Mouse (Mus musculus) intestine, embryonic 14.5 days (tissue): ENCODE data around the gene Ttc21a. TPM values are rescaled to one million over a fixed set of nuclear protein-coding genes. Genes with fewer than 3 reads are reported as not detected.
A peak's percentile ranks its signal among the peaks of the same experiment; 100 is the strongest.

ENCODE experiments used
- ATAC-seq: fragments of 200-750 bp; cut with Nextera tagmentation; replicated peaks from 2 replicates; pipeline ENCODE4 v1.8.0; 2017; ENCODE audit warnings: low read depth, moderate number of reproducible peaks, moderate TSS enrichment, moderate library complexity; ENCODE audit not compliant: low FRiP score, low TSS enrichment
- DNase-seq: peaks from one replicate; pipeline ENCODE4 v3.0.0-alpha.2; 2018; ENCODE audit warnings: low spot score
- H3K27ac ChIP-seq: fragments of 300-500 bp; sonication (generic); 2 replicates; pipeline ENCODE4 v1.5.1; 2014; ENCODE audit warnings: low read depth, mild to moderate bottlenecking, control low read depth
- H3K27me3 ChIP-seq: fragments of 300-500 bp; sonication (generic); replicated peaks from 2 replicates; pipeline ENCODE4 v1.6.1; 2014; ENCODE audit warnings: low read length, control low read depth; ENCODE audit not compliant: control insufficient read depth, insufficient read depth
- H3K36me3 ChIP-seq: fragments of 300-500 bp; sonication (generic); 2 replicates; pipeline ENCODE4 v1.6.1; 2014; ENCODE audit warnings: low read length, control low read depth; ENCODE audit not compliant: control insufficient read depth, insufficient read depth
- H3K4me1 ChIP-seq: fragments of 300-500 bp; sonication (generic); replicated peaks from 2 replicates; pipeline ENCODE4 v1.6.1; 2014; ENCODE audit warnings: low read length, control low read depth, mixed read lengths; ENCODE audit not compliant: control insufficient read depth, insufficient read depth
- H3K4me2 ChIP-seq: fragments of 300-500 bp; sonication (generic); 2 replicates; pipeline ENCODE4 v1.6.1; 2014; ENCODE audit warnings: low read length
- H3K4me3 ChIP-seq: fragments of 300-500 bp; sonication (generic); 2 replicates; pipeline ENCODE4 v1.5.1; 2014; ENCODE audit warnings: low read depth, low read length, control low read depth, mixed read lengths
- H3K9ac ChIP-seq: fragments of 300-500 bp; sonication (generic); 2 replicates; pipeline ENCODE4 v1.6.1; 2014; ENCODE audit warnings: mild to moderate bottlenecking, low read length
- H3K9me3 ChIP-seq: fragments of 300-500 bp; sonication (generic); 2 replicates; pipeline ENCODE4 v1.6.1; 2016; ENCODE audit warnings: low read length, control low read depth; ENCODE audit not compliant: control insufficient read depth
- WGBS: fragments of 180-500 bp; shearing (Covaris S2); extraction: QIAGEN DNeasy Blood & Tissue Kit; methylation state at CpG from one replicate; pipeline ENCODE4 v1.1.7; 2014; 5-methylcytosine and 5-hydroxymethylcytosine counted together
- polyA plus RNA-seq: library from polyadenylated mRNA; unstranded; fragments of >200 nt; fragmentation: Nextera tagmentation; extraction: Ambion mirVana; gene quantifications from 2 replicates; pipeline ENCODE4 v1.2.1, GENCODE M21; 2014

The Ttc21a gene
- polyA plus RNA-seq, 1 experiment from 2014 or later = 0.07 TPM

DNA sequence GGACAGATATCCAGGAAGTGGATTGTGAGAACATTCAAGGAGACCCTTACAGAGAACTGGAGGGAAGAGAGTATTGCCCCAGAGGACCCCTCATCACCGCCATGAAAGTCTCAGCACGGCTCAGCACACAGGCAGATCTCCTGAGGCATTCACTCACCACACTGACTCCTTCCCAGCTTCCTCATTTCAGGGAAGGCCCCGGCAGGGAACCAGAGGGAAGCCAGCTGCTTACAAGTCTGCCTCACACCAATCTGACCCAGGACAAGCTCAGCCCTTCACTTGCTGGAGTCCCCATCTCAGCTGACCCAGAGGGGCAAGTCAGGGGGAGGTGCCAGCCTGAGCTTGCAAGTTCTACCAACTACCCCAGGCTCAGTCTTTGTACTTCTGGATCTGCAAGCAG is 11.4 kb downstream of the Ttc21a start:
- Histone ChIP-seq H3K9me3 (no peaks in the 10 kb centered on the region), H3K4me1 (peaks cover 6% of the 10 kb centered on the region), H3K4me3 (no peak overlapping the region), H3K9ac (no peak overlapping the region), H3K4me2 (no peak overlapping the region), H3K36me3 (no peaks in the 10 kb centered on the region), H3K27ac (no peak overlapping the region), H3K27me3 (no peaks in the 10 kb centered on the region)
- DNase-seq (no peak), ATAC-seq (no peak)
- WGBS = 22% methylated on average over 3 of the region's 3 CpGs

- WGBS = 29% methylated on average over 6 of the region's 6 CpGs
- H3K27me3 ChIP-seq = no peaks in the 10 kb centered on the region
- no peaks in the 10 kb centered on the region for H3K36me3 ChIP-seq
- no peak overlapping the region for H3K4me3 ChIP-seq
- ATAC-seq (peak; percentile 54; the same call in 1 of the 2 replicates), DNase-seq (no peak)
- H3K4me1 ChIP-seq = peaks cover 6% of the 10 kb centered on the region
- H3K27ac ChIP-seq = peak overlapping the region; percentile 22; the same call in 1 of the 2 replicates
- H3K9ac ChIP-seq = no peak overlapping the region
- H3K9me3 ChIP-seq = no peaks in the 10 kb centered on the region
- no peak overlapping the region for H3K4me2 ChIP-seq
Measured at GRCm38 (mm10) chr9:119950434-119950833, 13.0 kb downstream of the Ttc21a start.

DNA sequence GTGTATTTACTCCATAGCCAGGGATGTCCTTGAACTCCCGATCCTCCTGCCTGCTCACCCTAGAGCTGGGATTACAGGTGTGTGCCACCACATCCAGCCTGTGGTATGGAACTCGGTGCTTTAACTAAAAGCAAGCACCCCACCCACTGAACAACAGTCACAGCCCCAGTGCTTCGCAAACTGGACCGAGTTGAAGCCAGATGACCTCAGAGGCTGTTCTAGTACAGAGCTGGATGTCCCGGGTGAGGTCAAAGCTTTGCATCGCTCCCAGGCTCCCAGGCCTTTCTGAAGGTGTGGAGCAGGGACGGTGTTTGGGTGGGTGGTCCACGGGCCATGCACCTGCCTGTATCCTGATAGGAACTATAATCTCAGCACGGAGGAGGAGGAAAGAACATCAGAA is 14.0 kb downstream of the Ttc21a start:
- WGBS = 88% methylated on average over 9 of the region's 9 CpGs

GRCm38 (mm10) chr9:119958835-119959234 is 21.4 kb downstream of the Ttc21a start:
- 79% methylated on average over 9 of the region's 9 CpGs for WGBS
- no peak overlapping the region for H3K27ac ChIP-seq
- no peak overlapping the region for H3K4me2 ChIP-seq
- DNase-seq (no peak), ATAC-seq (no peak)
- H3K27me3 ChIP-seq = no peaks in the 10 kb centered on the region
- no peak overlapping the region for H3K9ac ChIP-seq
- H3K4me1 ChIP-seq = 0 out of 2 replicates have a peak, but pooled peaks cover 6% of the 10 kb centered on the region
- H3K9me3 ChIP-seq = no peaks in the 10 kb centered on the region
- H3K4me3 ChIP-seq = no peak overlapping the region
- no peaks in the 10 kb centered on the region for H3K36me3 ChIP-seq

More for the DNA sequence above, 14.0 kb downstream of the Ttc21a start:
- Histone ChIP-seq H3K4me1 (peaks cover 6% of the 10 kb centered on the region), H3K9ac (no peak overlapping the region), H3K36me3 (no peaks in the 10 kb centered on the region), H3K9me3 (no peaks in the 10 kb centered on the region), H3K27ac (no peak overlapping the region), H3K4me2 (no peak overlapping the region), H3K4me3 (no peak overlapping the region), H3K27me3 (no peaks in the 10 kb centered on the region)
- ATAC-seq (no peak), DNase-seq (no peak)

DNA sequence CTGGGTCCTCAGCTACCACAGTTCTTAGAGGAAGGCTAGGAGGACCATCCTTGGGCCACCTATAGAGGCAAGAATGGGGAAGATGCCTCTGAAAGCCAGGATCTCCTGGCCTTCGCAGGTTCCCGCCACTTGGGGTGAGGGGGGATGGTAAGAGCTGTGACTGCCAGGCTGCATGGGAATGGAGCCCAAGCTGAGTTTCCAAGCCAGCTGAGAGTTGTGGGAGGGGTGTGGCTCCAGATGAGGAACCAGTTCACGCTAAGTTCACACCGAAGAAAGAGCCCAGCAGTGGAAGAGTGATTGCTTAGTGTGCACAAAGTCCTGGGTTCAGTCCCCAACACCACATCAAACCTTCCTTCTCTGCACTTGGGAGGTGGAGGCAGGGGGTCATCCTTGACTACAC is 24.8 kb downstream of the Ttc21a start:
- no peak for ATAC-seq
- 68% methylated on average over 4 of the region's 4 CpGs for WGBS

GRCm38 (mm10) chr9:119962987-119963667 is 25.7 kb downstream of the Ttc21a start:
- Histone ChIP-seq H3K9me3 (no peaks in the 10 kb centered on the region), H3K27ac (no peak overlapping the region), H3K27me3 (no peaks in the 10 kb centered on the region), H3K36me3 (no peaks in the 10 kb centered on the region), H3K4me2 (peak overlapping the region; percentile 22; the same call in 1 of the 2 replicates), H3K9ac (no peak overlapping the region), H3K4me3 (no peak overlapping the region), H3K4me1 (0 out of 2 replicates have a peak, but pooled peaks cover 6% of the 10 kb centered on the region)
- ATAC-seq (no peak; the same call in 1 of the 2 replicates), DNase-seq (peak; percentile 82)
- 17% methylated on average over 21 of the region's 21 CpGs for WGBS

More for the DNA sequence above, 24.8 kb downstream of the Ttc21a start:
- Histone ChIP-seq H3K4me1 (0 out of 2 replicates have a peak, but pooled peaks cover 6% of the 10 kb centered on the region), H3K4me2 (no peak overlapping the region), H3K27ac (no peak overlapping the region), H3K9ac (no peak overlapping the region), H3K4me3 (no peak overlapping the region), H3K9me3 (no peaks in the 10 kb centered on the region), H3K27me3 (no peaks in the 10 kb centered on the region), H3K36me3 (no peaks in the 10 kb centered on the region)
- no peak for DNase-seq

- Histone ChIP-seq H3K9me3 (no peaks in the 10 kb centered on the region), H3K27ac (no peak overlapping the region), H3K36me3 (no peaks in the 10 kb centered on the region), H3K9ac (no peak overlapping the region), H3K4me3 (no peak overlapping the region), H3K4me2 (no peak overlapping the region), H3K27me3 (no peaks in the 10 kb centered on the region), H3K4me1 (0 out of 2 replicates have a peak, but pooled peaks cover 6% of the 10 kb centered on the region)
- ATAC-seq (no peak), DNase-seq (no peak)
- WGBS = 67% methylated on average over 3 of the region's 3 CpGs
Measured at GRCm38 (mm10) chr9:119964206-119964605, 26.8 kb downstream of the Ttc21a start.

DNA sequence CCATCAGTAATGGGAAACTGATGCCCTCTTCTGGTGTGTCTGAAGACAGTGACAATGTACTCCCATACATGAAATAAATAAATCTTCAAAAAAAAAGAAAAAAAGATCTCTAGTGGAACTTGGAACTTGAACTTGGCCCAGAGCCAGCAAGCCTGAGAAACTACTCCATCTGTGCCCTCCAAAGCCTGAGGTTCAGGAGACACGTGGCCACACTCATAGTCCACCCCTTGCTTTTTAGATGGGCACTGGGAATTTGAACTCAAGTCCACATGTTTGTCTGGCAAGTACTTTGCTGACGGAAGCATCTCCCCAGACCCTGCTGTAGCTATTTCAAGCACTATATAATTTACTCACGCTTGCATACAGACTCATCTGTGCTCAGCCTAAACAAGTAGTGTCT is 27.8 kb downstream of the Ttc21a start:
- H3K9ac ChIP-seq = no peak overlapping the region
- ATAC-seq (no peak), DNase-seq (no peak)
- 70% methylated on average over 3 of the region's 3 CpGs for WGBS
- H3K27me3 ChIP-seq = no peaks in the 10 kb centered on the region
- no peak overlapping the region for H3K27ac ChIP-seq
- H3K4me1 ChIP-seq = 0 out of 2 replicates have a peak, but pooled peaks cover 6% of the 10 kb centered on the region
- no peak overlapping the region for H3K4me3 ChIP-seq
- no peaks in the 10 kb centered on the region for H3K9me3 ChIP-seq
- no peaks in the 10 kb centered on the region for H3K36me3 ChIP-seq
- H3K4me2 ChIP-seq = no peak overlapping the region
